Mouse (Mus musculus) regulatory T cell (primary cell): Measurements from ENCODE around the gene Rapgef5.

Experiments used
- in situ Hi-C: fragments of 300-600 bp; cut with MboI, MseI; formaldehyde crosslinking; loops from one replicate; pipeline ENCODE4 v1.15.1; 2025; ENCODE audit warnings: high pct_unique_total_duplicates

Rapgef5 gene

GRCm38 (mm10) chr12:117605966-117606365, 89.7 kb downstream of the Rapgef5 start:
- in situ Hi-C loops = no loop called here

DNA sequence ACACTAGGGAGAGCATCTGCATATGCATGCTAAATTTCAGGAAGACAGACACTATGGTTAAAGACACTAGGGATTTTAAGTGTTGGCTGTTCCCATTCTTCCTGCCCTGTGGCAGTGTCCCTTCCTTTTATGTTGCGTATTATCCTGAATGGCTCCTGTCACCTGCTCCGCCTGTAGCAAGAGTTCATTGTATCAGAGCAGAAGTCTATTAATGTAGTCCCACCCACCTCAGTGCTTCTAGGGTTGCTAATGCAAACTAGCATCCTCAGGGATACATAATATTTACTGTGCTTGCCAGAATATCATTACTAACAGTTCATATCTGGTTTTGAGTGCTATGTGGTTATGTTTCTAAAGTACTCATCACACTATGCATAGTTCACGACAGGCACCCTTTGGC, 96.4 kb downstream of the Rapgef5 start:
- in situ Hi-C loops = no loop called here

DNA sequence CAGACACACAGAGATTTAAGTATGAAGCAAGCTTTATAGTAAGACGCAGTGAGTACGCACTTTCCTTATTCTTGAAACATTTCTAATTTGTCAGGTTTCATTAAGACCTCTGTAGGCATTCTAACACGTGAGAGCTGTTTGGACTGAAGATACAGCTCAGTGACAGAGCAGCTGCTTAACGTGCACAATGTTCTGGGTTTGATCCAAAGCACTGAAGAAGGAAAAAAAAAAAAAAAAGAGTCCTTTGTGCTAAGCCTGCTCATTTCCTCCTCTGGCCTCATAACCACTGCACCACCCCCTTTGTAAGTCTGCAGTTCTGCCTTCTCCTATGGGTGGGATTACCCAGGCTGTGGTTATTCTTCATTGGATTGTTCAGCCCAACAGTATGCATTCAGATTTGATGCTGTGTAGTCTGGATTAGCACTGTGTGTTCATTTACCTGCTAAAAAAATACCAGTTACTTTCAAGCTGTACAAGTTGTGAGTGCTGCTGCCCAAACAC, 103.3 kb downstream of the Rapgef5 start:
- in situ Hi-C loops = no loop called here

GRCm38 (mm10) chr12:117622972-117623371, 106.7 kb downstream of the Rapgef5 start:
- in situ Hi-C loops = no loop called here

DNA sequence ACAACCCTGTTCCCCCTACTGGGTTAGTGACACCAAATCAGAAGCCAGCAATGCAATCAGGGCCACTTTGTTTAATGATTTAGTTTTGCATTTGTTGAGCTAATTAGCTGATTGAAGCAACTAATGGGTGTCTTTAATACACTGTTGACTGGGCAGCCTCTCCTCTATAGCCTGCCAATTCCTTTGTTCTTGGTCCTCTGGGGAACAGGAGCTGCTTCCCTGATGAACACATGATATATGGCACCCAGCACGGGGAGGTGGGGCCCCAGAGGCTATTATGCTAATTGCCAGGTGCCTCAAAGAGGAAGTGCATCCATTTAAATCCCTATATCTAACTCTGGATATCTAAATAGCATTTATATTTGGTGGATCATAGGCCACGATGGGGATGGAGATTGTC, 111.0 kb downstream of the Rapgef5 start:
- in situ Hi-C loops = no loop called here

DNA sequence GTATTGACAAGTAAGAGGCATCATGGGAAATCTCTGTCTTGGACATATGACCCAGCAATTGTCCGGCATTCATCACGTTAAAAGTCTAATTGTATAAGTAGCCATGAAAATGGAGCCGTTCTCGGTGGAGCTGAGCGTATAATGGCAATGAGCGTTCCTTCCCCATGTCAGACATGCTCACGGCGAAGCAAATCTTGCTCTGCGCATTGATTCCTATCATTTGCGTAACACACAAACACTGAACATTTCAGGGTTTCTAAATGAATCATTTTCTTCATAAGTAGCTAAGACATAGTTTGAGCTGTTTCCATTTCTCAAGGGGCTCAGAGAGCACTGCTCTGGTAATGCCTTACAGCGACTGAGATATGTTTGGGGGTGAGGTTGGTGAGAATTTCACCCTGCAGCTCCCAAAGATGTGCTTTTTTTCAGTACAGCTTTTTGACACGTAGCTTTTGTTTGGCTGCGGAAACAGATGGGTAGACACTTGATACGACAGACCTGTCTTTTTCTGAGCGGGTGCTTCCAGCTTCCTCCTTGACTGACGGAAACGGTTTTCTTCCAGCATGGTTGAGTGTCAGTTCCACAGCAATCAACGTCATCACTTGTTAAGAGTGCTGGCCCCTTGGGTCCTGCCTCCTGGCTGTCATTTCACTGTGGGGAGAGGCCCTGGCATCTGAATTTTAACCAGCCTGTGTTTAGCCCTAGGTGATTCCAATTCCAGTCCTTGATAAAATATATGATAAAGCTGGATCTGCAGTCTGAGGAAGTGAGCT, 112.2 kb downstream of the Rapgef5 start:
- in situ Hi-C loops = no loop called here

DNA sequence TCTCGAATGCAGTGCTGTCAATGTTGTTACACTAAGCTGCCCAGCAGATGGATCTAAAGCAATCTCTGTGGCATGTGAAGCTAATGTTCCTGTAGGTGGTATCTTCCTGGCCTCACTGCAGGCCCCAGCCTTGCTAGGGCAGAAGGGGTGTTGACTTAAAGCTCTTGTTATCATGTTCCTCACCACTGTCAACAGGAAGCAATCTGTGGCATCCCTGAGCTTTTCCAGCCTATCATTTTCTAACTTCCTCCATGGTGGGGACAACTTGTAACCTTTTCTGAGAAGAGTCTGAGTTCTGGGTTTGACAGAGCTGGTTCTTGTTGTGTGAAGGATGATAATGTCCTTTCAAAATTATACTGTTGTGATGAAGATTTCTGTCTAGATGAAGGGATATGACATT, 115.9 kb downstream of the Rapgef5 start:
- in situ Hi-C loops = no loop called here

DNA sequence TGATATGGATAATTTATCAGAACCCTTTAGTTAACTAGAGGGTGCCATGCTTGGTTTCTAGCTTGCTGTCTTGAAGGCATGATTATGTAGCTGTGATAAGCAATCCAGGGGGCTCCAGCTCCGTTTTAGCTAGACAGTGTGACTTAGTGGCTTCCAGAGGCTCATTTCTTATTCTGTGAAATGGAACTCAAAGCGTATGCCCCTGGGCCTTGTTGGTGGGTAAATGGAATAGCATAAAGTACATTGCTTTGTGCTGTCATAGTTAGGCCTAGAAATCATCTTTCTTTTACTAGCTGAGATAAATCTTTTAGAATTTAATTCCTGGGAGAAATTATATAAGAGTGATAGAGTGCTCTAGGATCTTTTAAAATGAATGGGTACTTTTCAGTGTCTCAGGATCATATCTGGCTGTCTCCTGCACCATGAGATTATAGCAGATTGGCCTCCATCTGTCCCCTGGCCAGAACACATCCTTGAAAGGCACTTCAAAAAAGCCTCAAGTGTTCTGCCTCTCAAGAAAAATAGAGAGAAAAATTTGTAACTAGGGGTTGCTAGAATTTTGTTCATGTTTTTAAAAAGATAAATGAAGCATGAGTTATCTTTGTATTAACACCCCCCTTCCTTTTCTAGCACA, 120.0 kb downstream of the Rapgef5 start:
- in situ Hi-C loops = no loop called here

DNA sequence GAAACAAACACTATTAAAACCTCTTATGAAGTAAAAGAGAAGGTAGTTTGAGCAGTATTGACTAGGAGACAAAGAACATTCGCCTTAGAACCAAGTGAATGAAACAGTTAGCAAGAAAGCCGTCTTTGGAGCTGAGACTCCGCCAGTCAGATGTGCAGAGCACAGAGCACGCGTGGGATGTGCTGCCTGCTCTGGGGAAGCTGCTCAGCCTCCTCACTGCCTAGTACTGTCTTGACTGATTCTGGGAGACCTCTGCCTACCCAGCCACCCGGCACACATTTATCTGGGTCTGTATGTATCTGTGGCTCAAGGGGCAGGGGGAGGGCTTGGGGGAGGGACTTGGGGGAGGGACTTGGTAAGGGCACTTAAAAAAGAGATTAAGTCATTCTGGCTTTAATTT, 120.7 kb downstream of the Rapgef5 start:
- in situ Hi-C loops = no loop called here

GRCm38 (mm10) chr12:117638833-117639232, 122.6 kb downstream of the Rapgef5 start:
- in situ Hi-C loops = no loop called here

DNA sequence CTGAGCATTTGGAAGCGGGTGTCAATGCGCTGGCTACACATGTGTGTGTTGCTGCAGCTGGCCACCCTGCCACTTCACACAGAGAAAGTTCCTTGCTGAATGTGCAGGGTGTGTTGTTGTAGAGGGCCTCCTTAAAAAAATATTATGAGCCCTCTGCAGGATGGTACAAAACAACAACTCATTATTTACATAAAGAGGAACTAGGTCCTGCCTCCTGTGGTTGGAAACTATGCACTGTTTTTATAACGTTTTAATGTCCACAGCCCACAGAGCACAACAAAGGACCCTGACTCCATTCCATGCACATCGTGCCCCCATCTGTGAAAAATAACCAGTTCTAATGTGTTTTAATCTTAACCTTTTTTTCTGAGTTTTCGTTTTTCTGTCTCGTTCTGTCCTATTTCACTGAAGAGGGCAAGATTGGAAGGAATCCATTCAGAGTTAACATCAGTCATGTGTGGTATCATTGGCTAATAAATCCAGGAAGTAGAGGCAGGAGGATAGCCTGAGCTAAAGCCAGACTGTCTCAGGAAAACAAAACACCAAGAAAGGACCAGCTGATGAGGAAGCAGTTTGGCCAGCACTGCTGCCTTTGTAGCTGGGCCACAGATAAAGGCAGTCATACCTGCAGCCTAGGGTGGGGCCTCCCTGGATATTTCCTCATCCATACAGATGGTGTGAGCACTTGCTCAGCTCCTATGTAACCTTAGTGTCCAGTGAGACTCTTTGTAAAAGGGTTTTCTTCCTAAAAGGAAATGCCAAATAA, 123.3 kb downstream of the Rapgef5 start:
- in situ Hi-C loops = no loop called here

- in situ Hi-C loops = no loop called here
Observed at GRCm38 (mm10) chr12:117642512-117642911, 126.2 kb downstream of the Rapgef5 start.

DNA sequence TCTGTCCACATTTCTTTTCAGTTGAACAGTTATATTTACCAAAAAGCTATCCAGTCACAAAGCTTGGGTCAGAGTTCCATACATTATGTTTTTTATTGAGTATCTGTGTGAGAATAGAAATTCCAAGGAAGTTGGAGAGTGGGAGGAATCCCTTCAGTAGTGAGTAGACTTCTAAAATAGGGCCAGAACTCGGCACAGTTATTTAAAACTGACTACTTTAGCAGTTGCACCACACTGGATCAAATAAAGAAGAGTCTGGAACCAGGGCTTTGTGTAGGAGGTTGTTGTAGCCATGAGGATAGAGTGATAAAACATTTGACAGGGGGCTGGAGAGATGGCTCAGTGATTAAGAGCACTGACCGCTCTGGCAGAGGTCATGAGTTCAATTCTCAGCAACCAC, 129.5 kb downstream of the Rapgef5 start:
- in situ Hi-C loops = no loop called here

DNA sequence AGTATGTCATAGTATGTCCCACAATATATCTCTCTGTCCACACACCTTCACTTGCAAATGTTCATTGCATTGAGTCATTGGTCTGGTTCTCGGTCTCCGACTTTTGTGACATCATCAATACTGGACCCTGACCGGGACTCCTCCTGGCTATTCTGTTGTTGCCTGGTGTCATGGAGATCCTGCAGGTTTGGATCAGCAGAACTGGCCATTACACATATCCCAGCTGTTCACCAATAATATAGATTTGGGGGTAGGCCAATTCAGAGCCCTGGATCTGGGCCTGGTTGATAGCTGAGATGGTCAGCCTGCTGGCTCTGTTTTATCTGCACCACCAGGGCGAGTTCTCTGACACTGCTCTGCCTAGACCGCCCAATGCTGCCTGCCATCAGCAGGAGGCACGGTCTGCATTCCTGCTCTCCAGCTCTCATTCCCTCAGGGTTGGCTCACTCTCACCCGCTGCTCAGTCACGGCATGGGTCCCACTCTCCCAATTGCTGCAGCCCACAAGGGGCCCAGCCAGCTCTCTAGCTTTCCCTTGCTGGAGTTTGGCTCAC, 137.7 kb downstream of the Rapgef5 start:
- in situ Hi-C loops = no loop called here

DNA sequence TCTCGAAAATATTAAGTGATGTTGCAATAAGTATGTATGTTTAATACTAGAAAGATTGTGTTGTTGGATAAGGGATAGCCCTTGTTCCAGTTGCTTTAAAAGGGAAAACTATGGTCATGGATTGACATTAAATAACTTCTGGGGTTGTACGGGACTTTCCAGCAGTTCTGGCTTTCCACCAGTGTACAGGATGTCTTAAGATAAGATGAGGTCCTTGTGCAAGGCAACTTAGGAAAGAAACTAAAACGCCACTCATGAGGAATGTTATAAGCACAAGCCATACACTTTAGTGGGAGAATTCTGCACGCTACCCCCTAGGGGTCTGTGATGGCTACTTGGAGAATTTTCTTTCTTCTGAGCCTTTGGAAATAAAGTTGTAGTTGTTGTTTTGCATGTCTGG, 140.7 kb downstream of the Rapgef5 start:
- in situ Hi-C loops = no loop called here

DNA sequence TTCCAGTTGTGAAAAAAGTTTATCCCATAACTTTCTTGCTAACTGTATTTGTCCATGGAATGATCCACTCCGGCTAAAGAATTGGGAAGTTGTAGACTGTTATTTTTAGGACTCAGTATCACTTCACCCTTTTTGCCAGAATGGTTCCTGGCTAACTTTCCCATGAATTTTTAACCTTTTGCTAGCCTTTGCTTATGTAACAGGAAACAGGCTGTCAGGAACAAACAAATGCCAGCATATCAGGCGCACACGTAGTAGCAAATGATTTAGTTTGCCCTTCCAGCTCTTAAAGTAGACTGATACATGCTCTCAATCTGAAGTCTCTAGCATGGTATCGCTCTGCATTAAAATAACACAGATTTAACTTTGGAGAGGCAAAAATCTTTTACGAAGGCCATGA, 141.5 kb downstream of the Rapgef5 start:
- in situ Hi-C loops = no loop called here

DNA sequence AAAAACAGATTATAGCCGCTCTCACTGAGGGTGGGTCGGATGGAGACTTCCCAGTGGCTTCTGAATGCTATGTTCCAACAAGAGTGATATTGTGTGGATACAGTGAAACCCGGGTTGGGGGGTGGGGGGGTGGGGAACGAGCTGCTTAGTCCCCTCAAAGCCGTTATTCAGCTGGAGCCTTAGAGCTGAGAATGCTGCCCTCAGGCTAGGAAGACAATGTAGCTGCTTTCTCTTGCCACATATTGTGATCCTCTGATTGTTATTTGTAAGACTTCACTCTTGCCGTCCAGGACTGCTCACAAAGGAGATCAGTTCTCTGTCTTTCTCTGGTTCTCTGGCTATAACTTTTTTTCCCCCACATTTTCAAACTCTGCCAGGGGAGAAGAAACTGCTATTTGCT, 142.5 kb downstream of the Rapgef5 start:
- in situ Hi-C loops = no loop called here

DNA sequence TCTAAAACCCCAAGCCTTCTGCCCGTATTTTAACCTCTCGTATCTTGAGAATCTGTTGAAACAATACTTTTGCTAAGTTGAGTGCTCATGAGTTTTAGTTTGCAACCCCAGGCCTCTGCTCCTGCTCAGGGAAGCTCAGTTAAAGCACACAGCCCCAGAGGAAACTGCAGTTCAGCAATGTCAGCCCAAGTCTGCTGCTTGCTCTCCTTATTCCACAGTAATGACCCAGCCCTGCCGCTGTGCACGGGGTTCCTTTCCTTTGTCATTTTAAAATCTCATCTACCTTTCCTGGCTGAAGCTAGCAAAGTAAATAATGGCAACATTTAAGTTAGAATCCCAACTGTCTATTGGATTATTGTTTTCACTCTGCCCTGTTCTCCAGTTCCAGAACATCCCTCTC, 144.1 kb downstream of the Rapgef5 start:
- in situ Hi-C loops = no loop called here

DNA sequence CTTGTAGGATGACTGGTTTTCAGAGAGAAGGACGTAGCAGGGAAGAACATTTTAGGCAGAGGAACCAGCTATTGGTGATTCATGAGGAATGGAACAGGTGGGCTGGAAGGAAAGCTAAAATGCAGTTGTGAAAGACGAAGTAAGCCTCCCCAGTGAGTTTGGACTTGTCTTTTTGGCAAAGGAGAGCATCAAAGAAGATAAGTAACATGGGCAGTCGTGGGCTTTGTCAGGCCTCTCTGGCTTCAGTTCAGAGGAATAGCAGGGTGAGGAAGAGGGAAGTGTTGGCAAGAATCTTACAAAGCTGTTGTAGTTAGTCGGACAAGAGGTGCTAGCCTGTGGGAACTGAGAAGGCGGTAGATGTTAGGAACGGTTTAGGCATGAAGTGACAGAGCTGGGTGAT, 145.6 kb downstream of the Rapgef5 start:
- in situ Hi-C loops = no loop called here

DNA sequence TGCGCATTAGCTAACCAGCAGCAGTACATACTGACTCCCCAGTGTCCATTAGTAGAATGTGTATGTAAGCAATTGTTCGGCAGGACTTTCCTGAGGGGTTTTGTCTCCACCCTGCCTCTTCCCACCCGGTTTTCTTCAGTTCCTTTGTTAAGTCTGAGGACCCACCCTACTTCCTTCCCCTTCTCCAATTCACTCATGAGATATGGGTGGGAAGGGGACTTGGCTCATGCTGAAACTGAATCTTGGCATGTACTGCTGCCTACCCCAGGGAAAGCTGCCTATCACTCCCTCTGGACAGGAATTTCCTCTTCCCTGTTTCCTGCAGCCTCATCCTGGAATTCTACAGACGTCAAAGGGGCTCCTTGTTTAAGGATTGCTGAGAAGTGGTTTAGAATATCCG, 147.4 kb downstream of the Rapgef5 start:
- in situ Hi-C loops = no loop called here

GRCm38 (mm10) chr12:117664644-117665043, 148.4 kb downstream of the Rapgef5 start:
- in situ Hi-C loops = no loop called here

- in situ Hi-C loops = no loop called here
Observed at GRCm38 (mm10) chr12:117666391-117666790, 150.1 kb downstream of the Rapgef5 start.
